Mouse (Mus musculus): ENCODE measurements around the gene Slc7a6os. TPM values are rescaled to one million over a fixed set of nuclear protein-coding genes. Genes with fewer than 3 reads are reported as not detected.

The Slc7a6os gene
- total and polyA plus RNA-seq, 2 experiments from 2014 or later, result 35.2 to 40.5 TPM

DNA sequence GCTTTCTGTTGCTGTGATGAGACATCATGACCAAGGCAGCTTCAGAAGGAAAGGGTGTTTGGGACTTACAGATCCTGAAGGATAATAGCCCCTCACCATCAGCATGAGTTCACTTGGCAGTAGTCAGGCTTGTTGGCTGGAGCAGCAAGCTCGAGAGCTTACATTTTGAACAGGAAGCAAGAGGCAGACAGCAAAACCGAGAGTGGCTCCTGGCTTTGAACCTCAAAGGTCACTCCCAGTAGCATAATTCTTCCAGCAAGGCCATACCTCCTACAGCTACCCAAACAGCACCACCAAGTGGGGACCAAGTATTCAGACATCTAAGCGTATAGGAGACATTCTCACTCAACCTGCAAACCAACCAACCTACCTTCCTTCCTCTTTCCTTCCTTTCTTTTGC lies 22.0 kb upstream of the Slc7a6os start:
- WGBS, result 77% methylated on average over 3 of the region's 3 CpGs
- no peak for DNase-seq (ENCODE audit: low spot score)
- H3K27me3 ChIP-seq (ENCODE audit: insufficient read depth, low read length), result no peaks in the 10 kb centered on the region
- H3K4me2 ChIP-seq (ENCODE audit: low read depth, low read length, poor library complexity, severe bottlenecking), result no peak overlapping the region
- H3K9ac ChIP-seq (replicated peaks; ENCODE audit: low read length, poor library complexity, severe bottlenecking), result no peak overlapping the region
- H3K4me1 ChIP-seq (ENCODE audit: insufficient read depth, low read length), result no peaks in the 10 kb centered on the region
- H3K4me3 ChIP-seq (ENCODE audit: low read depth, low read length), result no peak overlapping the region
- no peak for ATAC-seq (ENCODE audit: low FRiP score)
- TF ChIP-seq CTCF (IDR thresholded peaks at IDR 0.05), result no peak
- no peak overlapping the region for H3K27ac ChIP-seq (ENCODE audit: low read depth, low read length)
- peaks cover 34% of the 10 kb centered on the region for H3K36me3 ChIP-seq (ENCODE audit: insufficient read depth, low read length)
- no peaks in the 10 kb centered on the region for H3K9me3 ChIP-seq (ENCODE audit: low read length)

DNA sequence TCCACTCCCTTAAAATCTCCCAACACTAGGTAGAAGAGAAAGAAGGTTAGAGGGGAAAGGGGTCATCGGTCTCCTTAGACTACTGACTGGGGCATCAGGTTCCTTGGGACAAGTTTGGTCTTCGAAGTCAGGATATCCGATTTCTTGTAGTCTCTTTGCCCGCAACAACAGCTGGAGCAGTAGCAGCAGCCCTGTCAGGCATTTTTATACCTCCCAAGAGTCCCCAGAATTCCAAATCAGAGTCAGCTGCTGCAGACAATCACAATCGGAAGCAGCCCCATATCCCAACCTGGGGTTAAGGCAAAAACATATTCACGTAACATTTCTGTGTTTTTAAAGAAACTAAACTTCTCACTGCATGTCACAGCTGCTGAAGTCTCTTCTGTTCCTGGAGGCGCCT lies 20.8 kb upstream of the Slc7a6os start:
- Histone ChIP-seq H3K4me3 (ENCODE audit: low read depth, low read length) (no peak overlapping the region), H3K27ac (ENCODE audit: low read depth, low read length) (no peak overlapping the region), H3K4me1 (ENCODE audit: insufficient read depth, low read length) (no peaks in the 10 kb centered on the region), H3K4me2 (ENCODE audit: low read depth, low read length, poor library complexity, severe bottlenecking) (no peak overlapping the region), H3K9ac (replicated peaks; ENCODE audit: low read length, poor library complexity, severe bottlenecking) (no peak overlapping the region), H3K27me3 (ENCODE audit: insufficient read depth, low read length) (no peaks in the 10 kb centered on the region), H3K36me3 (ENCODE audit: insufficient read depth, low read length) (peaks cover 30% of the 10 kb centered on the region), H3K9me3 (ENCODE audit: low read length) (no peaks in the 10 kb centered on the region)
- DNase-seq (ENCODE audit: low spot score) (no peak), ATAC-seq (ENCODE audit: low FRiP score) (no peak)
- WGBS, result 94% methylated on average over 7 of the region's 7 CpGs
- no peak for TF ChIP-seq CTCF (IDR thresholded peaks at IDR 0.05)

DNA sequence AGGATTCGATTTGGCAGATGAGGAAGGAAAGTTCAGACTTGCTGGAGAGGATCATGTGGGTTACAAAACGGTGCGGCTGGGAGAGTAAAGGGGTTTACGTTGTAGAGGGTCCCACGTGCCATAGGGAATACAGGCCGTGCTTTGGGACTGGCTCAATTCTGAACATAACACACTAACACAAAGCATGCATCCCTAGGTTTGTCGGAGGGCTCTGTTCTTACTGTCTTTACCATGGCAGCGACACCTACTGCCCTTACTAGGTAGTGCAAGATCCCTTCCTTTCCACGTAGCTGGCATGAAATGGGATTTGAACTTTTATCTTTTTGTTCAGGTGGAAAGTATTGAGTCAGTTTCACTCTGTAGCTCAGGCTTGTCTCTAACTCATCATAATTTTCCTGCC lies 15.9 kb upstream of the Slc7a6os start:
- Histone ChIP-seq H3K4me2 (ENCODE audit: low read depth, low read length, poor library complexity, severe bottlenecking) (no peak overlapping the region), H3K4me3 (ENCODE audit: low read depth, low read length) (no peak overlapping the region), H3K27ac (ENCODE audit: low read depth, low read length) (no peak overlapping the region), H3K9me3 (ENCODE audit: low read length) (no peaks in the 10 kb centered on the region), H3K9ac (replicated peaks; ENCODE audit: low read length, poor library complexity, severe bottlenecking) (no peak overlapping the region), H3K27me3 (ENCODE audit: insufficient read depth, low read length) (no peaks in the 10 kb centered on the region), H3K36me3 (ENCODE audit: insufficient read depth, low read length) (peaks cover 44% of the 10 kb centered on the region), H3K4me1 (ENCODE audit: insufficient read depth, low read length) (no peaks in the 10 kb centered on the region)
- no peak for ATAC-seq (ENCODE audit: low FRiP score)
- peak; percentile 88 for TF ChIP-seq CTCF (IDR thresholded peaks at IDR 0.05)
- DNase-seq (ENCODE audit: low spot score), result peak; percentile 66
- WGBS, result 39% methylated on average over 9 of the region's 9 CpGs

DNA sequence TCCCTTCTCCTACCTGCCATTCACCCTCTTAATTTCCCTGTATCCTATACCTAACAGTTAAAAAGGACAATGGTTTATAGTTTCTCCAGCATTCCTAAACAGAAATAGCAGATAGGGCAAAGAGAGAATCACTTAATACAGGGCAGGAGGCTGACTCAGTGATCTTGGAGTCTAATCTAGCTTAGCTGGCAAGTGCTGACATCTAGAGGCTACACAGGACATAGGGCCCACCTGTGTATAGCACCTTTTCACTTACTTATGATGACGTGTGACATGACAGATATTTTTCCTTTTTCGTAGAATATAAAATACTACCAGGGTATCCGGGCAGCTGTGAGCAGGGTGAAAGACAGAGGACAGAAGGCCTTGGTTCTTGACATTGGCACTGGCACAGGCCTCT lies 8.9 kb upstream of the Slc7a6os start:
- H3K36me3 ChIP-seq (ENCODE audit: insufficient read depth, low read length), result peaks cover 53% of the 10 kb centered on the region
- no peak overlapping the region for H3K4me2 ChIP-seq (ENCODE audit: low read depth, low read length, poor library complexity, severe bottlenecking)
- H3K9ac ChIP-seq (replicated peaks; ENCODE audit: low read length, poor library complexity, severe bottlenecking), result no peak overlapping the region
- no peaks in the 10 kb centered on the region for H3K9me3 ChIP-seq (ENCODE audit: low read length)
- H3K27me3 ChIP-seq (ENCODE audit: insufficient read depth, low read length), result no peaks in the 10 kb centered on the region
- H3K4me3 ChIP-seq (ENCODE audit: low read depth, low read length), result no peak overlapping the region
- DNase-seq (ENCODE audit: low spot score) (peak; percentile 10), ATAC-seq (ENCODE audit: low FRiP score) (no peak)
- TF ChIP-seq CTCF (IDR thresholded peaks at IDR 0.05), result peak; percentile 60
- H3K4me1 ChIP-seq (ENCODE audit: insufficient read depth, low read length), result no peaks in the 10 kb centered on the region
- WGBS, result 93% methylated on average over 3 of the region's 3 CpGs
- no peak overlapping the region for H3K27ac ChIP-seq (ENCODE audit: low read depth, low read length)

DNA sequence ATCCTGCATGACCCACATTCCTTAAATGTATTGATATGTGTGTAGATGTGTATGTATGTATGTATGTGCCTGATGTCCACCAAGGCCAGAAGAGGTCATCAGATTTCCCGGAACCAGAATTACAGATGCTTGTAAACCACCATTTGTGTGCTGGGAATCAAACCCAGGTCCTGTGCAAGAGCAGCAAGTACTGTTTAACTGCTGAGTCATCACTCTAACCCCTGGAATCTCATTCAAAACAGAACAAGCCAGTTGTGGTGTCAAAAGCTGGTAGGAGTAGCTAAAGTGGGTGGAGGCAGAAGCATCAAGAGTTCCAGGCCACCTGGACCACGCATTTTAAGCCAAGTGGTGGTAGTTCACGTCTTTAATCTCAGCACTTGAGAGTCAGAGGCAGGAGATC lies 3.2 kb upstream of the Slc7a6os start:
- no peak overlapping the region for H3K27ac ChIP-seq (ENCODE audit: low read depth, low read length)

DNA sequence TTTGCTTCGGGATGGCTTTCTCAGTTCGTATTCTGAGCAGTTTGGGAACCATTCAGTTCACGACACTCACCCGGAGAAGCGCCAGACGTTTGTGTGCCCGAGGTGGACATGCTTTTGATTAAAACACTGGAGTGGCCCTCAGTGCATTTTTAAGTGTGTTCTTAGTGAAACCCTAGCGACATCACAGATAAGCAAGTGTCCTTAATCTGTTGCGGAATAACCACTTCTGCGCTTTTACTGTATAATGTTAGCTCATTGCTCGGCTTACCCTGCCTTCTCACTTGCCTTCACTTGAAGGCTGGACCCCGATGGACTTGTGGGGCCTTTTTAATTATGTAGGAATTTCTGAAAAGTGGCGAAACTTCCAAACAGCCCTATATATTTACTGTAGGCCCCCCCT lies 686 bp upstream of the Slc7a6os start:
- WGBS, result 3% methylated on average over 13 of the region's 13 CpGs
- DNase-seq (ENCODE audit: low spot score) (no peak), ATAC-seq (ENCODE audit: low FRiP score) (no peak)
- H3K9ac ChIP-seq (replicated peaks; ENCODE audit: low read length, poor library complexity, severe bottlenecking), result peak overlapping the region; percentile 90
- H3K27me3 ChIP-seq (ENCODE audit: insufficient read depth, low read length), result no peaks in the 10 kb centered on the region
- no peak for TF ChIP-seq CTCF (IDR thresholded peaks at IDR 0.05)
- peaks cover 12% of the 10 kb centered on the region for H3K36me3 ChIP-seq (ENCODE audit: insufficient read depth, low read length)
- peak overlapping the region; percentile 80 for H3K4me3 ChIP-seq (ENCODE audit: low read depth, low read length)
- H3K27ac ChIP-seq (ENCODE audit: low read depth, low read length), result peak overlapping the region; percentile 96
- H3K9me3 ChIP-seq (ENCODE audit: low read length), result no peaks in the 10 kb centered on the region
- peak overlapping the region; percentile 76 for H3K4me2 ChIP-seq (ENCODE audit: low read depth, low read length, poor library complexity, severe bottlenecking)
- peaks cover 7% of the 10 kb centered on the region for H3K4me1 ChIP-seq (ENCODE audit: insufficient read depth, low read length)

More for the DNA sequence above, 3.2 kb upstream of the Slc7a6os start:
- Histone ChIP-seq H3K9ac (replicated peaks; ENCODE audit: low read length, poor library complexity, severe bottlenecking) (no peak overlapping the region), H3K4me1 (ENCODE audit: insufficient read depth, low read length) (peaks cover 7% of the 10 kb centered on the region), H3K9me3 (ENCODE audit: low read length) (no peaks in the 10 kb centered on the region), H3K4me2 (ENCODE audit: low read depth, low read length, poor library complexity, severe bottlenecking) (no peak overlapping the region), H3K27me3 (ENCODE audit: insufficient read depth, low read length) (no peaks in the 10 kb centered on the region), H3K36me3 (ENCODE audit: insufficient read depth, low read length) (peaks cover 26% of the 10 kb centered on the region), H3K4me3 (ENCODE audit: low read depth, low read length) (no peak overlapping the region)
- ATAC-seq (ENCODE audit: low FRiP score) (no peak), DNase-seq (ENCODE audit: low spot score) (no peak)
- TF ChIP-seq CTCF (IDR thresholded peaks at IDR 0.05), result no peak
- WGBS, result 90% methylated on average over 3 of the region's 3 CpGs
